Mouse (Mus musculus): ENCODE results near the gene Large2. TPM values are rescaled to one million over a fixed set of nuclear protein-coding genes. Genes with fewer than 3 reads are reported as not detected.

Large2 gene
- polyA plus RNA-seq, 1 experiment from 2014 or later: 1.6 TPM

- H3K9me3 ChIP-seq (replicated peaks): no peaks in the 10 kb centered on the region
- H3K27me3 ChIP-seq: peaks cover 53% of the 10 kb centered on the region
- peaks cover 38% of the 10 kb centered on the region for H3K4me1 ChIP-seq (replicated peaks)
- no peaks in the 10 kb centered on the region for H3K36me3 ChIP-seq
- peak overlapping the region; percentile 53; the same call in 1 of the 2 replicates for H3K9ac ChIP-seq
- 10% methylated on average over 10 of the region's 10 CpGs for WGBS
- H3K4me2 ChIP-seq: peak overlapping the region; percentile 92
- H3K27ac ChIP-seq: no peak overlapping the region
- peak overlapping the region; percentile 59 for H3K4me3 ChIP-seq
- no peak for ATAC-seq (replicated peaks; ENCODE audit: insufficient number of reproducible peaks, insufficient read depth, low FRiP score, low read depth)
Measured at GRCm38 (mm10) chr2:92389645-92390044, 15.0 kb upstream of the Large2 start.

DNA sequence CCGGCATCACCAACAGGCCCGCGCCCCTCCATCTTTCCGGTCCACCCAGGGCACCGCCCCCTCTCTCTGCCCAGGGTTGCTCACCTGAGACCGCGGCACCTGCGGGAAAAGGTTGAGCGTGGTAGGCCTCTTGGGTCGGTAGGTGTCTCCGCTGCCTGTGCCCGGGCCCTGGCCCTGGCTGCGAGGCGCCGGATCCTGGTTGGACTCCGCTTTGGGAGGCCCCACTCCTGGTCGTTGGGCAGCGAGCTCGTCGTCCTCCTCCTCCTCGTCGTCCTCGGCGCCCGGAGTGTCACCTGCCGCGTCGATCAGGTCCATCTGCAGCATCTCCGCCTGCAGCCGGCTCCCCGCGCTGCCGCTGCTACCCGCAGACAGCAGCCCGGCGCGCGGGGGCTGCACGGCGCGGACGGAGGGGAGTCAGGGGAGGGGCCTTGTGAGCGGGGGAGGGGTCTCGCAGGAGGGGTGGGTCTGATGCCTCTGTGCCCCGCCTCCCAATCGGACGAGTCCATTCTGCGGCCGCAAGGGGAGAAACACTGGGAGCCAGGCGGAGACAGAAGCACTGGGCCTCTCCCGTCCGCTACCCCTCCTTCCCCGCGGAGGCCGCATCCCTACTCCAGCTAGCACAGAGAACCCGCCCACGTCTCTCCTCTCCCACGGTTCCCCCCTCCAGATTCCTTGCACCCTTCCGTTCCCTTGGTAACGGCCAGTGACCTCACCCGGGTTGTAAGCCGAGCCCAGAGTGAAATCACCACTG is 14.4 kb upstream of the Large2 start:
- Histone ChIP-seq H3K4me3 (peak overlapping the region; percentile 59), H3K9me3 (replicated peaks) (no peaks in the 10 kb centered on the region), H3K4me1 (replicated peaks) (peaks cover 38% of the 10 kb centered on the region), H3K36me3 (no peaks in the 10 kb centered on the region), H3K4me2 (peak overlapping the region; percentile 92), H3K9ac (peak overlapping the region; percentile 53), H3K27ac (0 out of 2 replicates have a peak overlapping the region, but pooled peaks have one; percentile 26), H3K27me3 (peaks cover 48% of the 10 kb centered on the region)
- ATAC-seq (replicated peaks; ENCODE audit: insufficient number of reproducible peaks, insufficient read depth, low FRiP score, low read depth): peak; percentile 77
- 2% methylated on average over 57 of the region's 62 CpGs for WGBS

DNA sequence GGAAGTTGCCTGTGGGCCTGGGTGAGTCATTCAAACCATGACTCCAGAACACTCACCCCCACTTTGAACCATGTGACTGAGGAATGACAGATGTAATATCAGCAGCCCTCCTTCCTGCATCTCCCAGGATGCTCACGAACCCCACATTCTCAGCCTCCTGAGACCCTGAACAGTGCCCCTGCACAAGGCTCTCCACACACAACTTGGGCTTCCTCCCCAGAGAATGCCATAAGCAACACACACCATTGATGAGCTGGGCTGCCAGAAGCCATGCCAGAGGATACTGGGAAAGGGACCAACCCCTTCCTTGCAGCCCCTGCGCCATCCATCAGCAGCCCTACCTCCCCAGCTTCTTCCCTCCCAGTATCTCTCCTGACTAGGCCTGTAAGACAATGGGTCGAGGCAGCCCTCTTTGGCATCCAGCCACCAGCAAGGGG is 13.4 kb upstream of the Large2 start:
- Histone ChIP-seq H3K4me3 (peak overlapping the region; percentile 59; the same call in 1 of the 2 replicates), H3K27ac (no peak overlapping the region), H3K4me2 (peak overlapping the region; percentile 92), H3K27me3 (peaks cover 39% of the 10 kb centered on the region), H3K36me3 (no peaks in the 10 kb centered on the region), H3K9me3 (replicated peaks) (no peaks in the 10 kb centered on the region), H3K9ac (no peak overlapping the region), H3K4me1 (replicated peaks) (peaks cover 38% of the 10 kb centered on the region)
- no peak for ATAC-seq (replicated peaks; ENCODE audit: insufficient number of reproducible peaks, insufficient read depth, low FRiP score, low read depth)
- WGBS: 49% methylated on average over 3 of the region's 3 CpGs

DNA sequence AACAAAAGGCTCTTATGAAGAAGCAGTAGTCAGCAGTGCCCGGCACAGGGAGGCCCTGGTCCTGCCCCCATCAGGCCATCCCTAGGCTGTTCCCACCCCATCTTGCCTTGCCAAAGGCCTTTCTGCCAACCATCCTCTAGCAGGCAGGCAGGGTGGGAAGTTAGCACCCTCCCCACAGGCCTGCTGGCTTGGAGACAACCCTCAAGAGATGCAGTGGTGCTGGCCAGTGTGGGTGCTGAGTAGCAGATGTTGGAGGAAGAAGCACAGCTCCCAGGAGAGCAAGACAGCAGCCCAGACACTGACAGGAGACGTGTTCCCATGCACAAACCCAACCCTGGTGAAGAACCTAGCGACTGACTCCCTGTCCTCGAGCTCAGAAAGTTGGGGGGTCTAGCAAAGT is 13.0 kb upstream of the Large2 start:
- no peak overlapping the region for H3K4me3 ChIP-seq
- 82% methylated on average over 4 of the region's 4 CpGs for WGBS
- H3K9ac ChIP-seq: no peak overlapping the region
- no peak for ATAC-seq (replicated peaks; ENCODE audit: insufficient number of reproducible peaks, insufficient read depth, low FRiP score, low read depth)
- H3K4me1 ChIP-seq (replicated peaks): peaks cover 37% of the 10 kb centered on the region
- H3K9me3 ChIP-seq (replicated peaks): no peaks in the 10 kb centered on the region
- no peak overlapping the region for H3K27ac ChIP-seq
- H3K36me3 ChIP-seq: no peaks in the 10 kb centered on the region
- peaks cover 34% of the 10 kb centered on the region for H3K27me3 ChIP-seq
- no peak overlapping the region for H3K4me2 ChIP-seq

DNA sequence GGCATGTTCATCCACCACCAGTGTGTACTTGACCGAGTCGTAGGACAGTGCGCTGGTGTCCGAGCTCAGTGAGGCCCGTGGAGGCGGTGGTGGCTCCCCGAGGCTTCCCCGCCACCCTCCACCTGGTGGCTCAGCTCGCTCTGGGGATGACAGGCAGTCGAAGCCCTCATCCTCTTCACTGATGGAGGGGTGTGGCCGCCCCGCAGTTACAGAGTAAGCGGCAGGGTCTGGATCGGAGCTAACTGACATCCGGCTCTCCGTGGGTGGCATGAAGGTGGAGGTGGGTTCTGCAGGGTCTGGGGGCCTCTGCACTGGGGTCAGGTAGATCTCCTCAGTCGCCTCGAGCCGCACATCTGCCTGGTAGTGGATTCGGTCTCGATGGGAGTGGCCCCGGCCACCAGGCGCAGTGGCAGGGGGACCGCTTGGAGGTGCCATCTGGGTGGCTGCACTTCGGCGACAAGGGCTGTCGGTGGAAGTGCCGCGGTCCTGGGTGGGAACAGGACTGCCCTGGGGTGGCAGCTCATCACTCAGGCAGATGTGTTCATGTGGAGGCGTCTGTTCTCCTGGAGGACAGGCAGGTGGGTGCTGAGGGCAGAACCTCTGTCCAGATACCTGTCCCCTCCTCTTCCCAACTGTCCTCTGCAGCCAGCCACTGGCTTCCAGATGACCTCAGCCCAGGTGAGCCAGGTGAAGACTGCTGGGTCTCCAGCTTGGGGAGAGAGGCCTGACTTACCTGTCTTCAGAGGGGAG is 12.3 kb upstream of the Large2 start:
- H3K27me3 ChIP-seq: peaks cover 28% of the 10 kb centered on the region
- no peak overlapping the region for H3K4me2 ChIP-seq
- H3K36me3 ChIP-seq: no peaks in the 10 kb centered on the region
- no peak for ATAC-seq (replicated peaks; ENCODE audit: insufficient number of reproducible peaks, insufficient read depth, low FRiP score, low read depth)
- no peaks in the 10 kb centered on the region for H3K9me3 ChIP-seq (replicated peaks)
- peaks cover 31% of the 10 kb centered on the region for H3K4me1 ChIP-seq (replicated peaks)
- 85% methylated on average over 30 of the region's 30 CpGs for WGBS
- H3K9ac ChIP-seq: no peak overlapping the region
- H3K4me3 ChIP-seq: no peak overlapping the region
- no peak overlapping the region for H3K27ac ChIP-seq

DNA sequence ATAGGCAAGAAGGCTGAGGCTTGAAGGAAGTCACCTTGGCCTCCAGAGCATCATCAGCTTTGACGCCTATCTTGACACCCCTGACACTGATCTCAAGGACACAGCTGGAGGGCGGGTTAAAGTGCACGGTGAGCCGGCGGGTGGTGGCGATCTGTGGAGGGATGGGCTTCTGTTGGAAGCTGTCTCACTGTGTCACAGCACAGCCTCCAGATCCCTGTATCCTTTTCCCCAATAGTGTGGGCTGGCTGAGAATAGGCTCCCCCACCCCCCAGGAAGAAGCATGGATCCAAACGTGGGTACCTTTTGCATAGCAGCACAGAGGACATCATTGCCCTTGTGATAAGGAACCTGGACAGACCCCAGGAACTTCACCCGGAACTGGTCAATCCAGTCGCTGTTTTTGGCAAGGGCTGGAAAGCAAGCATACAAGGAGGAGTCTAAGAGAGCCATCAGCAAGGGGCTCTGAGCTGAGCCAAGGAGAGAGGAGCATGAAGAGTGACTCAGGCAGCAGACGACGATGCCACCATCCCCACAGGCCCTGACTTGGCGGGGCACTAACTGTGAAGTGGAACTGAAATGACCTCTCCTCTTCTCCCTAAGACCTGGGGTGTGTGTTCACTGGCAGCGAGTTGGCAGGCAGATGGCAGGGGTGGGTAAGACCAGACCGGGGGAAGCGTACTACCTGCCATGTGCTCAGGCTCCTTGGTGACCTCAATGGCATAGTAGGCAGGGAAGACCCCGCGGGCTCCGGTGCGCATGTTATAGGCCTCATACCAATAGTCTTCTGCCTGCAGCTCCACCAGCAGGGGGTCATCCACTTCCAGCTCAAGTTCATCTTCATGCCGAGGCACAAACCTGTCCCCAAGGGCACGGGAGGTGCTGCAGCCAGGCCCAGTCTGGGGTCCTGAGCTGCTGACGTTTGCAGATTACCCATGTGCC is 10.7 kb upstream of the Large2 start:
- H3K4me3 ChIP-seq: no peak overlapping the region
- WGBS: 69% methylated on average over 22 of the region's 22 CpGs
- H3K4me1 ChIP-seq (replicated peaks): peaks cover 23% of the 10 kb centered on the region
- H3K4me2 ChIP-seq: no peak overlapping the region
- H3K36me3 ChIP-seq: peaks cover 5% of the 10 kb centered on the region; the same call in 1 of the 2 replicates
- H3K27ac ChIP-seq: no peak overlapping the region
- H3K9me3 ChIP-seq (replicated peaks): no peaks in the 10 kb centered on the region
- no peak overlapping the region for H3K9ac ChIP-seq
- 0 out of 2 replicates have a peak, but pooled peaks cover 15% of the 10 kb centered on the region for H3K27me3 ChIP-seq
- ATAC-seq (replicated peaks; ENCODE audit: insufficient number of reproducible peaks, insufficient read depth, low FRiP score, low read depth): no peak

DNA sequence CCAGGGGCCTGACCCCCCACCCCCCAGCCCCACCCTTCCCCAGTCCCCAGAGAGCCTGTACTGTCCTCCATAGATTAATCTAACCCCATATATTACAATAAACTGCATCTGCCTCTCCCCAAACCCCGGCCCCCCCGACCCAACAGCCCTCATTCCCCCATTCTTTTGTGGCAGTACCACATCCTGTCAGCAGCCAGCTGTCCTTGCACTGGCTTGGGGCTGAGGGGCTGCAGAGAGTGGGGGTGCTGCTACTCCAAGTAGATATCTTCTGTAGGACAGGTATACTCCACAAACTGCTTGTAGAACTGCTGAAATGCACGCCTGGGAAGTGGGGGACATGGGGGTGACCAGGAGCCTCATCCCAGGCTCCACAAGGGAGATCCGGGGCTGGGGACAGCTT is 9.4 kb upstream of the Large2 start:
- peaks cover 17% of the 10 kb centered on the region for H3K36me3 ChIP-seq
- 74% methylated on average over 4 of the region's 4 CpGs for WGBS
- H3K9me3 ChIP-seq (replicated peaks): no peaks in the 10 kb centered on the region
- no peak for ATAC-seq (replicated peaks; ENCODE audit: insufficient number of reproducible peaks, insufficient read depth, low FRiP score, low read depth)
- H3K27ac ChIP-seq: no peak overlapping the region
- H3K4me1 ChIP-seq (replicated peaks): peaks cover 11% of the 10 kb centered on the region
- H3K9ac ChIP-seq: no peak overlapping the region
- 0 out of 2 replicates have a peak, but pooled peaks cover 14% of the 10 kb centered on the region for H3K27me3 ChIP-seq
- no peak overlapping the region for H3K4me3 ChIP-seq
- H3K4me2 ChIP-seq: no peak overlapping the region

- 0 out of 2 replicates have a peak, but pooled peaks cover 7% of the 10 kb centered on the region for H3K27me3 ChIP-seq
- H3K9me3 ChIP-seq (replicated peaks): no peaks in the 10 kb centered on the region
- H3K4me1 ChIP-seq (replicated peaks): no peaks in the 10 kb centered on the region
- 82% methylated on average over 4 of the region's 4 CpGs for WGBS
- no peak overlapping the region for H3K4me3 ChIP-seq
- no peak overlapping the region for H3K27ac ChIP-seq
- H3K9ac ChIP-seq: no peak overlapping the region
- no peak for ATAC-seq (replicated peaks; ENCODE audit: insufficient number of reproducible peaks, insufficient read depth, low FRiP score, low read depth)
- H3K4me2 ChIP-seq: no peak overlapping the region
- H3K36me3 ChIP-seq: peaks cover 26% of the 10 kb centered on the region
Measured at GRCm38 (mm10) chr2:92382759-92383158, 8.1 kb upstream of the Large2 start.

- Histone ChIP-seq H3K4me3 (no peak within 1 kb of the TSS), H3K9ac (no peak within 1 kb of the TSS), H3K9me3 (replicated peaks) (no peaks in the 10 kb centered on the region), H3K27me3 (0 out of 2 replicates have a peak, but pooled peaks cover under 1% of the 10 kb centered on the region), H3K4me1 (replicated peaks) (no peaks in the 10 kb centered on the region), H3K27ac (no peak within 1 kb of the TSS), H3K4me2 (no peak within 1 kb of the TSS), H3K36me3 (peaks cover 27% of the 10 kb centered on the region)
- no peak for ATAC-seq (replicated peaks; ENCODE audit: insufficient number of reproducible peaks, insufficient read depth, low FRiP score, low read depth)
- 79% methylated on average over 5 of the region's 5 CpGs for WGBS
Measured at GRCm38 (mm10) chr2:92381901-92382588, 7.4 kb upstream of the Large2 start, which contains the start of gene 1700029I15Rik. Gene 1700029I15Rik (plus strand): TSS chr2:92382538.

DNA sequence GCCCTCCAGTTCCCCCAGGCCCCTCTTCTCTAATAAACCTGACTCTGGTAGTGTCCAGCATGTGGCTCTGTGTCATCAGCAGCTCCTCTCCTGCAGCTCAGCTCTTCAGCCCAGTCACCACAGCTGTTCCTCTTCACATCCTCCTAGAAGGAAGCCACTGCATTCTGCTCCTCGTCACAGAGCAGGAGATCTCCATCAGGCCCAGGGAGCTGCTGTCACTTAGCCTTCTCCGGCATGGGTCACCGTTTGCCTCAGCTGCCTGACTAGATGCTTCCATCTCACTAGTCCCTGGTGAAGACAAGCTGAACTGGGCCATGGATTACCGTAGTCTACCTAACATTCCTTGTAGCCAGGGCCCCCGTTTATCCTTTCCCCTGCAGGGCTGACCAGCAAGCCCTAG is 6.5 kb upstream of the Large2 start:
- H3K9ac ChIP-seq: no peak overlapping the region
- ATAC-seq (replicated peaks; ENCODE audit: insufficient number of reproducible peaks, insufficient read depth, low FRiP score, low read depth): no peak
- no peak overlapping the region for H3K4me3 ChIP-seq
- no peak overlapping the region for H3K27ac ChIP-seq
- no peaks in the 10 kb centered on the region for H3K9me3 ChIP-seq (replicated peaks)
- H3K27me3 ChIP-seq: no peaks in the 10 kb centered on the region
- H3K4me1 ChIP-seq (replicated peaks): peaks cover 4% of the 10 kb centered on the region
- H3K4me2 ChIP-seq: no peak overlapping the region
- H3K36me3 ChIP-seq: peaks cover 27% of the 10 kb centered on the region
- 77% methylated on average over 5 of the region's 5 CpGs for WGBS

All from heart, embryonic 15.5 days (tissue).